Mouse (Mus musculus): ENCODE measurements around the gene Sez6.

Sez6 gene

DNA sequence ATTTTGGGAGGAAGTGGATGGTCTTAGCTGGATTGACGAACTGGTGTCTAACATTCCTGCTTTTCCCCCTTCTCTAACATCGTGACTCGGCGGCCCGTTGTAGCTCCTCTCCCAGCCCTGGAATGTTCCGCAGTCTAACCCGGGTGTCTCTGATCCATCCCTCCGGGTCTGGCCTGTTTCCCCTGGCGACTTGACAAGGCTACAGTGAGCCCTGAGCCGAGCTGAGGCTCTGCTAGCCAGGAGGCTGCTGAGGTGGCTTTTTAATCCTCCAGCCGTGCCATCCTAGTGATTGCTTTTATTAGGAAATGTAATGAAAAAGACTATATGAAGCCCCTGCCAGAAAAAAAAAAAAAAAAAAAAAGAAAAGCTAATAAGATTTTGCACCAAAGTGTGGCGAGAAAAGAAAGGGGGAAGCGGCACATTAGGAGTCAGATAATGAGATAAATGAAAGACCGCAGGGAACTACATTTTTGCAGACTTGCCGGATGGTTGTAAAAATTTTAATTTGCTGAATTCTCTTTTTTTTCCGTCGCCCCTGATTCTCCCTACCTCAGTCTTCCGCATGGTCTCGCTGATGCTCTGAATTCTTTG is 24.4 kb upstream of the Sez6 start:
- peak; percentile 78 to 89 for DNase-seq

DNA sequence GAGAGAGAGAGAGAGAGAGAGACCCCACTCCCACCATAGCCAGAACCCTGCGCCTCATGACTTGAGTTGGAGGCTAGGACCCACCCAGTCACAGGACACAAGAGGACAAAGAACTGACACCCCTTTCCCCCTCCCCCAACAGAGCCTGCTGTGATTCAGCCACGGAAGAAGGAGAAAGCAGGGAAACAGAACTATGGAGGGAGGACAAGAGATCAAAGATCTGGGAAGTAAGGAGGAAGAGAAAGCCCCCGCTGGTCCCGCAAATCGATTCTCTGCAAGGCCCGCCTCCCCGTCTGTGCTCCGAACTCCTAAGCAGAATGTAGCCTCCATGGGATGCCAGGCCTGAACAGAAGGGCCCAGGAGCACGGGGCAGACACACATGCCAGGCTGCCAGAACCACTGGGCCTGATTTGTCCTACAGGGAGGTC is 23.8 kb upstream of the Sez6 start:
- DNase-seq, result peak; percentile 79 to 82

DNA sequence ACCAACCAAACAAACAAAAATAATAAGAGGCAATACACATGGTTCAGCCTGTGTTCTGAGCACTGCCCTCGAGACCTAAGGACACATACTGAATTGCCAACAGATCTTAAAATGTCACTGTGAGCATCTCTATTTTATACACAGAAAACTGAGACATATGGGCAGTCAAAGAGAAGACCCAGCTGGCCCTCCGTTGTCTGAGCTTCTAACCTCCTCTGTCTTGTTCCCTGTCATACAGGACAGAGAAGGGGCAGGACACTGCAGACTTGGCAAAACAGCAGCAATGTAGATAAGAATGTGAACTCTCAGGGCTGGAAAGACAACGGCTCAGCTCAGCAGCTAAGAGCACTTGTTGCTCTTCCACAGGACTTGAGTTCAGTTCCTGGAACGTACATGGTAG is 22.1 kb upstream of the Sez6 start:
- no peak for DNase-seq

DNA sequence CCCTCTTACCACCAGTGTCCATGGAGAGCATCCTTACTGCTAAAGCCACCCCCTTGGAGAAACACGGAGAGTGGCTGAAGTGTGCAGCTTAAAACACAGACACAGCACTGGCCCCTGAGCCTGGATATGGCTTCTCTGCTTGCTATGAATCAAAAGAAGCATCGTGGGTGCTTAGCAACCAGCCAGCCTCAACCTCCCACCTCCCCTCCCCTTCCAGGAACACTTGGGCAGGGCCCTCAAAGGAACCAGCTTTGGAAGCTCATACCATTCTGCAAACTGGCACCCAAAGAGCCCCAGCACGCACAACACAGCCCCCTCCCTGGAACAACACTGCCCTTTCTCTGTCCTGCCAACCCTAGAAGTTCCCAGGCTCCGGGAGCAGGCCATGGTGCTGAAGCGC is 21.2 kb upstream of the Sez6 start:
- DNase-seq, result no peak

DNA sequence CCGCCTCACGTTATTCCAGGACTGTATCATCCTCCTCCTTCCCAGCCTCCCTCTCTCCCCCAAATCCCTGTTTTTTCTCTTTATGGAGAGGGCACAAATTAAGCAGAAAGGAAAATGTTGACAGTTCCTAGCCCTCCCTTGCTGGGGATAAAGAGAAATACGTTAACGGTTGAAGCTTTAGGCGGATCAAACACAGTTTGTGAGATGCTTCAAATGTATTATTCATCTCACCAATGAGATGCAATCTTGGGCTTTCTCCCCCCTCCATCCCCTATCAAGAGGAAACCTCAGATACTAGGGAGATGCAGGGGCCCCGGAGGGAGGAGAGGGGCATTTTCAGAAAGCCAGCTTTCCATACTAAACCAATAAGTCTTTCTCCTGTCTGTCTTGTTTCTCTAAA is 20.8 kb upstream of the Sez6 start:
- DNase-seq, result no peak

DNA sequence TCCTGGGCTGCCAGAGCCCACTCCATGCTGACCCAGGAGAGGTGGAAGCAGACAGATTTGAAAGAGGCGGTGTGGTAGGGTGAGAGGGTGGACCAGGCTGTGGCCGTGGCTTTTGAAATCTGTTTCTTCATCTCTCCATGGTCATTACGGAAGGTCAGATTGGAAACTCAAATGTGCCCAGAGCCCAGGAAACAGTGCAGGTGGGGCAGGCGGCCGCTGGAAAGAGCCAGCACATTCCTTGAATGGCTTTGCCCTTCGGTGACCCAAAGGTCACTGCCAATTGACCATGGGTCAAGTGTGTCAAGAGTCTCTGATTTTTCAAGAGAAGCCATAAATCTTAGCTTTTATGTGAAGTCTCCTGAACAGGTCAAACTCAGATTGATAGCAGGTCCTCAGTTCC is 17.1 kb upstream of the Sez6 start:
- no peak for DNase-seq

DNA sequence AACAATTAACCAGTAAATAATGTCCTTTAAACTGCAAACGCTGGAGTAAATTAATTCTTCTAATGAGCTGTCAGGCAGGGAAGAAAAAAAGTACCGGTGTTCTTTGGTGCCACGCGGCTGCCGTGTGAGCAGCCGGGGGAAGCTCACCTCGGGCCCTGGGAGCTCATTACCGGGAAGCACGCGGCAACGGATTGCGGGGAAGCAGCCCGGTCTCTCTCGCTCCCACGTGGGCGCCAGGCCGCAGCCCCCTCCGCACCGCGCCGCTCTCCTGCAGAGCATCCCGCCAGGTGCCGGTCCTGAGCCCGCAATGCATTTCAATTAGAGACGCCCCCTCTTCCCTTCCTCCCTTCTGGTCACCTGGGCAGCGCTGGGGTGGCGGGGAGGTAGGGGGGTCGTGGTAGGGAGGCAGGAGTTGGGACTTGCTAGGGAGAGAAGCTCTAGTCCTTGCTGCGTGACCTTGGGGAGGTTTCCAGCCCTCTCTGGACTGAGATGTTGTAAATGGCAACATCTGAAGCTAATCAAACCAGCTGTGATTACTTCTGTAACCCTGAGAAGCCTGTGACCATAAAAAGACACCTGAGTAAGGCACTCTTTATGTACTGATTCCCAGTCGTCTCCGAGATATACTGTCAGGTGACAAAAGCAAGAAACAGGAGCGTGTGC is 15.9 kb upstream of the Sez6 start:
- DNase-seq, result no peak

DNA sequence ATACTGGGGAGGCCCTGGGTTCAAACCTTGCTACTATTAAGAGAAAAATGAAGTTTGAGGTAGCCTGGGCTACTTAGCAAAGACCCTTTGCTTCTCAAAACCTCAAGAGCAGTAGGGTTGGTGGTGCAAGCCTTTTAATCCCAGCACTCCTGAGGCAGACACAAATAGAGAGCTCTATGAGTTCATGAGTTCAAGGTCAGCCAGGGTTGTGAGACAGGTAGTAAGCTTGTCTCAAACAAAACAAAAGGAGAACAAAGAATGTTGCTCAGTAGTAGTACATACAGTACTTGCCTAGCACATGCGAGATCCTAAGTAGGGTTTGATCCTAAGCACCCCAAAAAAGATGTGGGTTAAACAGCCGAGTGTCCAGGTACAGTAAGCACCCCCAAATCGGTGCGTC is 13.9 kb upstream of the Sez6 start:
- no peak for DNase-seq

DNA sequence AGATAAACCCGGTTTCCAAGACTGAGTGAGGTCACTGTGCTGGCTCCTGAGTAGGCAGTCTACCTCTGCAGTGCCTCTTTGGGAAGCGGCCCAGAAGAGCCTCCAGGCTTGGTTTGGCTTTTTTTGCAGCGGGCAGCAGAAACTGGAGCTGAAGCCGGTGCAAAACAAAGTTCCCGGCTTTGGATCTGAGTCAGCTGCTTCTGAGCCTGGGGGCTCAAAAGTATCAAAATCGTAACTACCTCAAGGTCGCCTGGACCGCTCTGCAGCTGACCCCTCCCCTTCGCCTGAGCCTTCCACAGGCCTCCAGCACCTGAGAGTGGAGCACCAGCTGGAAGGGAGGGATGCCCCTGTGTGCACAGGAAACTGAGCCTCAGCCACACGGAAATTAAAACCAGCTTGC is 13.4 kb upstream of the Sez6 start:
- peak; percentile 68 to 73 for DNase-seq

DNA sequence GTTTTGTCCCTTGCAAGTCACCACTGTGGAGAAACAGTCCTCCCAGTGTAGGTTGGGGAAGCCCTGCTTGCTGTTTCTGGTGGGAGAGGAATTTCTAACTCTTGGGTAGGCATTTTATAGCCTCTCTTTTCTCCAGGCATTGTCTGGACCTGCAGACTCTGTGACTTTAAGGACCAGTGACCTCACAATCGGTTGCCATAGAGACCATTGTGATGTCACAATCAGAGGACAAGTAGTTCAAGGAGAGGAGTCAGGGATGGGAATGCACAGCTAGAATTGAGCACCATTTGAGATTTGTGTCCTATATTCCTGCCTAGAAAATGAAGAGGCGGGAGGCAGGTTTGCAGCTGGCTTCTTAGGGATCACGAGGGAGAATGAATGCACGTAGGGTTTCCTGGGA is 7.3 kb upstream of the Sez6 start:
- DNase-seq, result no peak

DNA sequence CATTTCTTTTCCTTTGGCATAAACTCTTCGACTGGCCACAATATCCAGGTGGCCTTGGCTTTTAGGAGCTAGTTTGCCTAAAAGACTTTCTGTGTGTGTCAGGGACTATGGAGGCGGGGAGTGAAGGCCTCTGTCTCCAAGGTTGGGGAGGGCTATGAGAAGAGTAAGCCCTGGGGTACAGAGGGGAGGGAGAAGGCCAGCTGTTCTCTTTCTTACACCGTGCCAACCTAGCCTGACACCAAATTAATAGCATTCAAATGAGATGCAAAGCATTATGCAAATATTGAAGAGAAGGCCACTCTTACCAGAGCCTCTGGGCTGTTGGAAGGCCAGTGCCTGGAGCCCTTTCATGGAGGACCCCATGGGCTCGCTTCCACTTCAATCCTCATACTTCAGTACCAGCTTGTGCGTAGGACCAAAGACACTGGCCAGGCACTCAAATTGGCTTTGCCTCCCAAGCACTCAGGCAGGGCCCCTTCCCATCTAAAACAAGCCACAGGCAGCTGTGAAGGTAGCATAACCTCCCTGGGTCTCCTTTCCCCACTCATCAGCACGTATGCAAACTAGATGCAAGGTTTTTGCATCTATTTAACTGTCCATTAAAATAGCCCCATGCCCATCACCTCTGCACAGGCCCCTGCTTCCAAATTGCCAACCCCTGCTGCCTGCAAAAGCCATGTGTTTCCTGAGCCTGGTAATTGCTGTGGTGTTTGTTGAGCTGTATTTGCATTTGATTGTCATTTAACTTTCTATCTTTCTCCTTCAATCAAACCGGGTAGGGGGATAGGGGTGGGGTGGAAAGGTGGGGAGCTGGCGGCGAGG is 4.6 kb upstream of the Sez6 start:
- no peak for DNase-seq

DNA sequence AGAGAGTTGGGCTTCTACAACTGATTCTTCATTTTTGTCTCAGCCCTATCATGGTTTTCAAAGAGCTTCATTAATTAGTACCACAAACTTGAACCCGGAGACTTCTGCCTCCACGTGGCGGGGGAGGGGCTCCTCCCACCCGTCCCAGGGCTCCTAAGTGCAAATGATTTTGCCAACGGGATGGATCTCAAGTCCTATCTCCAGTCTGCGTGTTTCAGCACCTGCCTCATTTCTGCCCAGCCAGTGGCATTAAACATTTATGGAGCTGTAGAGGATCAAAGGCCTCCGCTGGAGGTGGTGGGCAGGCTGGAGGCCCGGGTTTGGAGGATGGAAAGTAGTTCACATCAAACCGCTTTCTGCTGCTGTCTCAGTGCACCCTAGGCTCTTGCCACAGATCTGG is 3.9 kb upstream of the Sez6 start:
- DNase-seq, result no peak

DNA sequence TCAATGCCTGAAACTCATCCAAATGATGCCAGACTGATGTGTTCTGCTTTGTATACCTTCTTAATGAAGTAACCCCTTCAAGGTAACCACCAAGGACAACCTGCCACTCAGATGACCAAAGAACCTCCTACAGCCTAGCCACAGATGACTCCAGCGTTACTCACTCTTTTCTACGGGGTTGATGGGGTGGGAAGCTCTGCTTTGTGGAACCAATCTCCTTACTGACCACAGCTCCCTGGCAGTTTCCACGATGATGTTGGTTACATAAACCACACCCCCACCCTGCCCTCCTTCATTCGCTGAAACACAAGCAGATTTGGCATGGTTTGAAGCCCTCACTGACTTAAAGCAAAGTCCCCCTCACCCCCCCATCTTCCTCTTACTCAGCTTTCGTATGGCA is 2.8 kb upstream of the Sez6 start:
- DNase-seq, result no peak

DNA sequence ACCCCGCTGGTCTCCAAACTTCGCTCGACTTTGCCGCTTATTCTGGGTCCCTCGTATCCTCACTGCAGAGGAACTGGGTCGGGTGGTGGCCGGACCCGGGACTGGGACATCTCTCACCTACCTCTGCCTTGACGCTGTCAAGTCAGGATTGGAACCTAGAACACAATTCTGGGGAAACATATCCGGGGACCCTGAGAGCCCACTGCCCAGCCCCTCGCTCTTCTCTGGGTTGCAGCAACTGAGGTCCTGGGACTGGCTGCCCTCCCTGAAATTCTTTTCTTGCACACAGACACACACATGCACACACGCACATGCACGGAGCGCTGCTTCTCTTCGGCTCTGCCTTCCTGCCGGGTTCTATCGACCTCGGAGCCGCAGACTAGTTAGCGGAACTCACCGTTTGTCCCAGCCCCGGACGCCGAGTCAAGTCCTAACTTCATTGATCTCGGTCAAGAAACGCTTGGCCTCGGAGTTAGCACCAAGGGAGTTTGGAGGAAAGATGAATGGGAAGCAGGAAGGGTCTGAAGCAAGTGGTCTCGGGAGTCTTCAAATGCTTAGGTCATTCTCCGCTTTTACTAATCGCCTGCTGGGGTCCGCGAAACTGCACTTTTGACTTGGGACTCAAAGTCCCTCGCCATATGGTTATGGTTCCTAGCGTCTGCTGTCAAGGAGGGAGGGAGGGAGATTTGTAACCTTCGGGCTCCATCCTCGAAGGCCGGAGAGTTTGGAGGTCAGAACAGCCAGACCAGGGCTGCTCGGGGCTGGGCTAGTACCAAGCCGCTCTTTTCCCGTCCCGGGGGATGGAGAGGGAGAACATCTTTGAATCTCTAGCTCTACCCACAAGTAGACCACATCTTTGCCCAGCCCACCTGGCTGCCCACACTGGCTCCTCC is 1.2 kb downstream of the Sez6 start:
- peak; percentile 56 to 67 for DNase-seq

DNA sequence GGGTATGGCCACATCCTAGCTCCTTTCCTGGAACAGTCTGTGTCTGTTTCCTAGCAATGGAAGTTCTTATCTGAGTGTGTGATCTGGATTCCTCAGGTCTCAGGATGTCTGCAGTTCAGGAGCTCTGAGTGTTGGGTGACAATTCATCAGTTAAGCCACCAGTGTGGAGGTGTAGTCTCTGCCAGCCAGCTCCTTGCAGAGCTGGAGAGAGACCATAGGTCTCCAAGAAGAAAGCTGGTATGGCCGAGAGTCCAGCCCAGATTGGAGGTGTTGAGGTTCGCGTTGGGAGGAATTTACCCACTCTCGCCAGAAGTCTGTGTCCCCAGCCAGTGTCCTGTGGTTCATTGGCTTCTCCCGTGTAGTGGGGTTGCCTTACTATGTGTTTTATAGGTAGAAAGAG is 2.0 kb downstream of the Sez6 start:
- DNase-seq, result peak; percentile 32 to 40

DNA sequence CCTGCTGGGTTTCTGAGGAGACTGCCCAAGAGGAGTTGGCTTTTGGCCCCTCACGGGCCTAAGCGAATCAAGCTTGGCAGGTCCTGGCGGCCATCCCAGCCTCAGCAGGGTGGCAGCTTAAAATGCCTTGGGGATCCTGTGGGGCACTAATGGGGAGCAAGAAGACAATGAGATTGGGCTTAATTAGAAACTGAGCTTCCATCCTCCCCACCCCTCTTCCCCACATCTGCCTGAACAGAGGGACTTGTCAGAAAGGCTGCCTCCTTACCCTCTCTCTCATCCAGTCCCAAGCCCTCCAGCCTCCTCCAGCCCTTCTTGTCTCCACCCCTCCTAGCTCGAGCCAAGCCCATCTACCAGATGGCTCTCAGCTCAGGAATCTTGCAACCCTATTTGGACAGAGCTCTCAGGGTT is 3.5 kb downstream of the Sez6 start:
- DNase-seq, result peak; percentile 75 to 83

DNA sequence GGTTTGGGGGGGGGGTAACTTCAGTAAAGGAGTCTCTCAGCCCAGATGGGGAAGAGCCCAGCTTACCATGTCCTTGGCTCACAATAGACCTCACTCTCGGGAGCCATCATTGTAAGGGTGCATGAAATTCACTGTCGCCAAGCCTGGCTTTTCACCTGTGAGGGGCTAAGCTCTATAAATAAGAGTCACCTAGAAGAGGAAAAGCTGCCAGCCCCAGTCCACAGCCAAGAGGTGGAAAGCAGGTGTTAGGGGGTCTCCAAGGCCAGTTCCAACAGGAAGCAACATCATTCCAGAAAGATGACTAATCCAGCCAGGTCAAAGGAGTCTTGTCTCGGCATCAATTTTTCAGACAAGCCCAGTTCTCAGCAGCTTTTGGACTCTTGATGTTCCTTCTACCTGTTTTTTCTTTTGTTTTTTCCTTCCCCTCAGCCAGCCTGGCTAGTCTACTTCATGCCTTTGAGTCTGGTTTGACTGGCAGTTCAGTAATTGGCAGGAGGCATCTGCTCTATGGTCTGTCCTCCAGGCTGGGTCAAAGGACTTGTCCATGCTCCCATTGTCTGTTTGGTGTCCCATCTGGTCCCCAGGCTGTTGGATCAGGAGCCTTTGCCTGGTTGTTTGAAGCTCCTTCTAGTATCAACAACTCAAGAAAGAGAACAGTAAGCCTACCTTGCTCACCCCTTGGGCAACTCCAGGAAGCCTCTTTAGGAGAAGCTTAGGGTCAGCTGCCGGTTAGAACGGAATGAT is 4.1 kb downstream of the Sez6 start:
- peak; percentile 50 to 61 for DNase-seq

DNA sequence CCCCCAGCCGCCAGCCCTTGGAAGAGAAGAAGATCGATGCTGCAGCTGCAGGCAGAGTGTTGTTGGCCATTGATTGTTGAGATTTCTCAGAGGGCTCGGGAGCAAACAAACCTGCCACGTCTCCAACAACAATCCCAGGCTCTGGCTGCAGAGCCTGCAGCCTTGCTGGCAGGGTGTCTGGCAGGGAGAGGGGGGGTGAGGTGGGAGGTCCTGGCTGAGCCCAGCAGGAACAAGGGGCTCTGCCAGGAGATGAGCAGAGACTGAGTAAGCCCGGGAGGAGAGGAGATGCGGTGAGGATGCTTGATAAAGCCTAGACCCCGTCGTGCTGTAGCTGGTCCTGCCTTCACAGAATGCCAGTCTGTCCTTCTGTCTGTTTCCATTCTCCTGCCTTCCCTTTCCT is 6.2 kb downstream of the Sez6 start:
- peak; percentile 67 to 71 for DNase-seq

DNA sequence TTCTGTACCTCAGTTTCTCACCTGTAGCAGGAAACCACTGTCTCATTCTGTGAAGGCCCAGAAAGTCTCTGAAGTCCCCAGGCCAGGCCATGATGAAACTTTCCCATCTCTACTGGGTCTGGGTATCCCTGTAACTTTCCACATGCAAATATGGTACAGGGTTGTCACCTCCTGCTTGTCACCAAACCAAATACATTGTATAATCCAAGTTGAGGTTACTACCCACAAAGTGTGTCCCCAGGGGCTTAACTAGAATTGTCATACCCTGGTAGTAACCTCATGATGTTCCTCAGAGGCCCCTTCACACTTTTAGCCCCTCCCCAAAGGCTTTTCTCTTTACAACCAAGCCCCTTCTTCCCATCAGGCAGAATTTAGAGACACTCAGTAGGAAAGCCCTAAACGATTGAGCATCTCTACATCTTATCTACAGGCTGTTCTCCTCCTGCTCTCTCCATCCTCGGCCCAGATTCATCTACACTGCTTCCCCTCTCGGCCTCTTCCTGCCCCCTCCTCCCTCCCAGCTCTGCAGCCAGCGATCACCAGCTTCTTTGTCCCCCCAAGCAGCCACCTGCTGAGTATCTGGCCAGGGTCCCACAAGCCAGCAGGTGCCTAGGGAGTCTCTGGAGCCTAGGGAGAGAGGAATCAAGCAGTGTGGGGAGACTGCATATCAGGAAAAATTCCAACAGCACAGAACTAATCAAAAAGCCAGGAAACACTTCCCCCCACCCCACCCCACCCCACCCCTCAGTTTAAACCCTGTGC is 7.2 kb downstream of the Sez6 start:
- DNase-seq, result peak in 1 of 2 experiments; percentile 40

DNA sequence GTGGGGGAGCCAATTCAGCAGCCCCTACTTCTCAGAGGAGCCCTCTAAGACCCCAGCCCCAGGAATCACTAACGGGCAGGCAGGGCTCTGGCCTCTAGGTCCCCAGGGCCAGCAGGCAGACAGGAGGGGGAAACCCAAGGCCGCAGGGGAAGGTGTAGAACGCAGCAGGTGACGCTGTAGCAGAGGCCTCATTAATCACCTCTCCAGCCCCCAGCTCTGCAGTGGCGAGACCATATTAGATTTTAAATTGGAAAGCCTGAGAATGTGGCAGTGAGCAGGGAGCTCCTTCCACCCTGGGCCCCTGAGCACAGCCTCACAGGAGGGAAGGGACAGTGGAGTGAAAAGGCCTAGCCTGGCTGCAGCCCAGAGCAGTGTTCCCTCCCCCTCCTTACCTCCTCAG is 11.6 kb downstream of the Sez6 start:
- DNase-seq, result no peak

DNA sequence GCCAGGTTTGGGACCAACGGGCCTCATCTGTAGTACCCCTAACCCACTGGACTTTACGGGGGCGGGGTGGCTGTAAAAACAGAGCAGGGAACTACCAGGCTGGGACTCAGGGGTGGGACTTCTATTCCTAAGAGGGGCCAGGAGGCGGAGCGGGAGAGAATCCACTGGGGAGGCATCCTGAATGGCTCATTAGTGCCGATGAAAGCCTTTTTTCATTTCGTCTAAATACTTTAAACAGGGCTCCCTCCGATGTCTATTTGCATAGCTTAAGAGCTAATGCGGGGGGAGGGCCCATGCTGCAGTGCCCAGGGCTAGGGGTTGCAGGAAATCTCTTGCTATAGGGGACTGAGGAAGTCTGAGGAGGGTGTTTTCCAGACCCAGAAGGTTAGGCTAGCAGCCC is 17.3 kb downstream of the Sez6 start:
- DNase-seq, result no peak
